Mouse (Mus musculus) midbrain, postnatal 0 days (tissue): Measurements from ENCODE around the gene Prox2. TPM values are rescaled to one million over a fixed set of nuclear protein-coding genes. Genes with fewer than 3 reads are reported as not detected.

Source experiments
- ATAC-seq: fragments of 200-750 bp; cut with Nextera tagmentation; 2 replicates; pipeline ENCODE4 v1.8.0; 2017; ENCODE audit warnings: moderate number of reproducible peaks, mild to moderate bottlenecking, moderate TSS enrichment, moderate library complexity; ENCODE audit not compliant: low FRiP score
- DNase-seq: peaks from one replicate; pipeline ENCODE4 v3.0.0-alpha.2; 2015; ENCODE audit warnings: low spot score
- H3K27ac ChIP-seq: fragments of 300-500 bp; sonication (generic); 2 replicates; pipeline ENCODE4 v1.5.1; 2014; ENCODE audit warnings: low read depth, mild to moderate bottlenecking, low read length, mixed read lengths
- H3K27me3 ChIP-seq: fragments of 300-500 bp; sonication (generic); 2 replicates; pipeline ENCODE4 v1.6.1; 2014; ENCODE audit warnings: low read length, control low read depth, mixed read lengths; ENCODE audit not compliant: insufficient read depth
- H3K36me3 ChIP-seq: fragments of 300-500 bp; sonication (generic); 2 replicates; pipeline ENCODE4 v1.6.1; 2014; ENCODE audit warnings: low read length, control low read depth, mixed read lengths; ENCODE audit not compliant: insufficient read depth
- H3K4me1 ChIP-seq: fragments of 300-500 bp; sonication (generic); 2 replicates; pipeline ENCODE4 v1.6.1; 2014; ENCODE audit warnings: mild to moderate bottlenecking, control low read depth, antibody characterized with exemption, low read length, mixed read lengths; ENCODE audit not compliant: insufficient read depth
- H3K4me2 ChIP-seq: fragments of 300-500 bp; sonication (generic); 2 replicates; pipeline ENCODE4 v1.6.1; 2014; ENCODE audit warnings: low read depth, mild to moderate bottlenecking, low read length, mixed read lengths; ENCODE audit not compliant: poor library complexity, severe bottlenecking
- H3K4me3 ChIP-seq: fragments of 300-500 bp; sonication (generic); 2 replicates; pipeline ENCODE4 v1.5.1; 2014; ENCODE audit warnings: low read depth, mild to moderate bottlenecking, low read length, moderate library complexity
- H3K9ac ChIP-seq: fragments of 300-500 bp; sonication (generic); replicated peaks from 2 replicates; pipeline ENCODE4 v1.6.1; 2014; ENCODE audit warnings: mild to moderate bottlenecking, low read length, moderate library complexity, mixed read lengths; ENCODE audit not compliant: poor library complexity, severe bottlenecking
- H3K9me3 ChIP-seq: fragments of 300-500 bp; sonication (generic); 2 replicates; pipeline ENCODE4 v1.6.1; 2016; ENCODE audit warnings: low read length, control low read depth
- CTCF ChIP-seq: IDR thresholded peaks from 2 replicates; pipeline ENCODE4 v1.5.1; 2016; ENCODE audit warnings: antibody characterized with exemption, mild to moderate bottlenecking
- WGBS: fragments of 180-500 bp; shearing (Covaris S2); extraction: QIAGEN DNeasy Blood & Tissue Kit; methylation state at CpG from one replicate; pipeline ENCODE4 v1.1.7; 2014; 5-methylcytosine and 5-hydroxymethylcytosine counted together
- polyA plus RNA-seq: library from polyadenylated mRNA; unstranded; fragments of >200 nt; fragmentation: Nextera tagmentation; extraction: Ambion mirVana; gene quantifications from 2 replicates; pipeline ENCODE4 v1.2.1, GENCODE M21; 2015
- total RNA-seq: library from RNA; depleted of rRNA; stranded (reverse); fragments of >200 nt; gene quantifications from 2 replicates; pipeline ENCODE4 v1.2.3, GENCODE M21; 2014

Gene Prox2
- total and polyA plus RNA-seq, 2 experiments from 2014 or later: 1.4 TPM

DNA sequence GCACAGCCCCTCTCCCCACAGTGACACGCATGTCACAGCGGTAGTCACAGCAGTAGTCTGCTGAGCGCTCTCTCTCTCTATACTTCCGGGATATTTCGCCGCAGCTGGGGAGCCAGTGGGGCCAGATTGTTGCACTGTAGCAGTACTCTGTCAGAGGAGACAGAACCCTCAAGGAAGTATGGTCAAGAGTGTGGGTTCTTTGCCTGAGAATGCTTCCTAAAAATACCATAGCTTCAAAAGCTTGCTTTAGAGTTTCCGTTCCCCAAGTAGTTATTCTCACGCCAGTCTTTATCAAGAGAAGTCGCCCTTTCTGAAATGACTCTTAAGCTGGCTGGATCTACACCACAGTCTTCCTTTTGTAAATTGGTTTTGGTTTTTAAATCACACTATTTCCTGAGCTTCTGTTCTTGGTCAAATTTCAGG is 12.6 kb upstream of the Prox2 start:
- Histone ChIP-seq H3K9ac (no peak overlapping the region), H3K27ac (no peak overlapping the region), H3K9me3 (no peaks in the 10 kb centered on the region), H3K36me3 (peaks cover 44% of the 10 kb centered on the region), H3K27me3 (no peaks in the 10 kb centered on the region), H3K4me2 (no peak overlapping the region), H3K4me1 (no peaks in the 10 kb centered on the region), H3K4me3 (no peak overlapping the region)
- no peak for ATAC-seq
- WGBS: 93% methylated on average over 9 of the region's 9 CpGs
- TF ChIP-seq CTCF: no peak
- DNase-seq: no peak

DNA sequence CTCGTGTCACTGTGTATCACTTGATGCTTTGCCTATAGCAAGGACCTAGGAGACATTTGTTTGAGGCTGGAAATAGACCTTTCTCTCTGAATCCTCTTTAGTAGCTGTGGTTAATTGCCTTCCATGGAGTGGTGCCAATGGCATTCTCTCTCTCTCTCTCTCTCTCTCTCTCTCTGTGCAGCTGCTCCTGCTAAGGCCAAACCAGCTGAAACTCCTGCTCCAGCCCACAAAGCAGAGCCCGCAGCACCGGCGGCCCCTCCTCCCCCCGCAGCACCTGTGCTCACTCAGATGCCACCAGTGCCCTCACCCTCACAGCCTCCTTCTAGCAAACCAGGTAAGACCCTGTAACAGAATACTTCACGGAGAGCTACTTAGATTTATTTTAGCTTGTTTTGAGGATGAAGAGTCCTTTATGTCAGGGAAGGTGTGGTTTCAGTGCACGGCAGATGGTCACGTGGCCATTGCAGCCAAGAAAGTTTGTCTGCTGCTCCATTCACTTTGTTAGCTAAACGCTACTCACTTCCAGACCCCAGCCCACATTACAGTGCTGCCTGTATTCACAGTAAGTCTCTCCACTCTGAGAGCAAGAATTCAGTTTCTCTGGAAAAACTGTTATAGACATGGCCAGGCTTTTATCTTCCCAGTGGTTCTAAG is 11.4 kb upstream of the Prox2 start:
- no peak overlapping the region for H3K4me2 ChIP-seq
- ATAC-seq: no peak
- no peaks in the 10 kb centered on the region for H3K27me3 ChIP-seq
- H3K36me3 ChIP-seq: peaks cover 48% of the 10 kb centered on the region
- 80% methylated on average over 9 of the region's 9 CpGs for WGBS
- TF ChIP-seq CTCF: no peak
- H3K9me3 ChIP-seq: no peaks in the 10 kb centered on the region
- no peaks in the 10 kb centered on the region for H3K4me1 ChIP-seq
- no peak overlapping the region for H3K9ac ChIP-seq
- no peak for DNase-seq
- no peak overlapping the region for H3K27ac ChIP-seq
- no peak overlapping the region for H3K4me3 ChIP-seq

DNA sequence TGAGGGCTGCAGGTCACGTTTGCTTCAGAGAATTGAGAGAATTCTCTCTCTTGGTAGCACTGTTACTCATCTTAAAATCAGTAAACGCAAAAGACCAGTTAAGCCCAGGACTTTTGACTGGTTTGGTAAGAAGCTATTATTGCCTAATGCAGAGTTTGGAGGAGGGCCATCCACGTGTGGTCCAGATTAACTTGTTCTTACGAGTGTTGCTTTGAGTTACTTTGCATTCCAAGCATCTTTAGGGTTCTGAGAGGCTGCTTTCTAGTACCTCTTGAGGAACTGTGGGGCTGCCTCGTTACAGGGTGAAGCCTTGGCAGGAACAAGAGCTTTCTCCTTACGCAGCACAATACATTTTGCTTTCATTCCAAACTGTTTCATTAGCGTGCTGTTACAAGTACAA is 5.1 kb upstream of the Prox2 start:
- TF ChIP-seq CTCF: no peak
- H3K9ac ChIP-seq: no peak overlapping the region
- 78% methylated on average over 7 of the region's 7 CpGs for WGBS
- peaks cover 10% of the 10 kb centered on the region for H3K4me1 ChIP-seq
- H3K9me3 ChIP-seq: no peaks in the 10 kb centered on the region
- DNase-seq: no peak
- H3K4me3 ChIP-seq: no peak overlapping the region
- H3K4me2 ChIP-seq: no peak overlapping the region
- H3K27ac ChIP-seq: no peak overlapping the region
- no peak for ATAC-seq
- H3K27me3 ChIP-seq: no peaks in the 10 kb centered on the region
- H3K36me3 ChIP-seq: peaks cover 16% of the 10 kb centered on the region; the same call in 1 of the 2 replicates

DNA sequence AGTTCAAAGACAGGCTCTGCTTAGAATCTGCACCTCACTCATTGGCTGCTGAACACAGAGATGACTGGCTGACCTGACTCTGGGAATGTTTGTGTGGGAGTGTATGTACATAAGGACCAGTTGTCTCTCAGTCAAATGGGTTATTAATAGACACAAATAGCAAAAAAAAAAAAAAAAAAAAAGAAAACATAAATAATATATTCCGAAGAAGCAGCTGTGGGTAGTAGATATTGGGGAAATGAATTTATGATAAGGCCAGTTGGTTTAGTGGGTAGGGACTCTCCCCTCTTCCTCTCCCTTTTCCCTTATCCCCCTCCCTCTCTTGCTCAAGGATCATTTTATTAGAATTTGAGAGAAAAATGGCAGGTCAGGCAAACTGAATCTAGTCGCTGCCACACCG is 3.4 kb upstream of the Prox2 start:
- no peak for TF ChIP-seq CTCF
- H3K9me3 ChIP-seq: no peaks in the 10 kb centered on the region
- H3K36me3 ChIP-seq: peaks cover 13% of the 10 kb centered on the region; the same call in 1 of the 2 replicates
- DNase-seq (no peak), ATAC-seq (no peak)
- peaks cover 10% of the 10 kb centered on the region for H3K4me1 ChIP-seq
- WGBS: 98% methylated on average over 3 of the region's 3 CpGs
- H3K4me2 ChIP-seq: no peak overlapping the region
- no peak overlapping the region for H3K9ac ChIP-seq
- no peak overlapping the region for H3K27ac ChIP-seq
- H3K4me3 ChIP-seq: no peak overlapping the region
- no peaks in the 10 kb centered on the region for H3K27me3 ChIP-seq

DNA sequence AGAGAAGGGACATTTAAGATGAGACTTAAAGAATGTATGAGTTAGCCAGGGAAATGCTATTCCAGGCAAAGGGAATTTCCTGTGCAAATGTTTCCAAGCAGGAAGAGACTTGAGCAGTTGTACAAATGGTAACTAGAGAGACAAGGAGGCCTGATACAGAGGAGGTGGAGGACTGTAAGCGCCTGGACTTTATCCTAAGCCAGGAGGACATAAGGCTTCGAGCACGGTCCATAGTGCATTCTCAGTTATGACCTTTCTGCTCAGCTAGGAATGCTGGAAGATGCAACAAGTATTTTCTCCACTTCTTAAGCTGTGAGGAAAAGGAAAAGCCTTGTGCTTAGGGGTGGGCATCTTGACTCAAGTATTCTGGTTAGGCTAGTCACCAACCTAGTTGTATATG is 2.8 kb upstream of the Prox2 start:
- no peak overlapping the region for H3K4me2 ChIP-seq
- H3K4me1 ChIP-seq: peaks cover 10% of the 10 kb centered on the region
- H3K9ac ChIP-seq: no peak overlapping the region
- H3K9me3 ChIP-seq: no peaks in the 10 kb centered on the region
- no peak overlapping the region for H3K4me3 ChIP-seq
- no peak for TF ChIP-seq CTCF
- ATAC-seq (no peak), DNase-seq (no peak)
- no peaks in the 10 kb centered on the region for H3K27me3 ChIP-seq
- no peak overlapping the region for H3K27ac ChIP-seq
- peaks cover 8% of the 10 kb centered on the region; the same call in 1 of the 2 replicates for H3K36me3 ChIP-seq
- WGBS: 97% methylated on average over 3 of the region's 3 CpGs

DNA sequence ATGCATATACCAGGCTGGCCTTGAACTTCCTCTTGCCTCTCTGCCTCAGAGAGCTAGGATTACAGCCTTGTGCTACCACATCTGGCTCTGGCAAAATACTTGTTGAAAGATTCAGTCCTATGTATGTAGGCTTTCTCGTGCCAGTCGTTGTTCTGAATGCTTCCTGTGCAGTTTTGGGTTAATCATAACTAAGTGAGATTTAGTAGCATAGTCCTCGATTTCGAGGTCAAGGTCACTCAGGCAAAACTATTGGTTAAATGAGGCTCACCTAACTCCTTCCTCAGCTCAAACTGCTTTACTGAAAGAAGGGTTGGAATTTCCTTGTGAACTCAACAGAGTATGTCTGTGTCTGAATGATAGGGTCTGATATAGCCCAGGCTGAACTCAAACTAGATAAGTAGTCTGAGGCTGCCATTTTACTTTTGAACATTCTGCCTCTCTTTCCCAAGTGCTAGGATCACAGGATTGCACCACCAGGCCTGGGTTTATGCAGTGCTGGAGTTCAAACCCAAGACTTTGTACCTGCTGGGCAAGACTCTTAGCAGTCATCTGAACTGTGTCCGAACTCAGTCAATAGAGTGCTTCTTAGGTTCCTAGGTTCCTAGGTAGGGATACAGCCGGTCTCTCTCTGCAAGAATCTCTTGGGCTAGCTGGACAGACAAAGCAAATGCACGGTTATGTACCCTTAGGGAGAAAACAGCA is 2.1 kb upstream of the Prox2 start:
- H3K27me3 ChIP-seq: no peaks in the 10 kb centered on the region
- no peak for ATAC-seq

More for the DNA sequence above, 2.1 kb upstream of the Prox2 start:
- no peak overlapping the region for H3K4me3 ChIP-seq
- H3K36me3 ChIP-seq: peaks cover 5% of the 10 kb centered on the region; the same call in 1 of the 2 replicates
- H3K9me3 ChIP-seq: no peaks in the 10 kb centered on the region
- H3K9ac ChIP-seq: no peak overlapping the region
- H3K4me1 ChIP-seq: peaks cover 10% of the 10 kb centered on the region
- no peak for TF ChIP-seq CTCF
- DNase-seq: no peak
- H3K27ac ChIP-seq: no peak overlapping the region
- 95% methylated on average over 7 of the region's 7 CpGs for WGBS
- H3K4me2 ChIP-seq: no peak overlapping the region
